Mouse (Mus musculus): Measurements from ENCODE around the gene Sptbn4. TPM values are rescaled to one million over a fixed set of nuclear protein-coding genes. Genes with fewer than 3 reads are reported as not detected.

Gene Sptbn4
- total RNA-seq, 2 experiments from 2014 or later, result 147 TPM

DNA sequence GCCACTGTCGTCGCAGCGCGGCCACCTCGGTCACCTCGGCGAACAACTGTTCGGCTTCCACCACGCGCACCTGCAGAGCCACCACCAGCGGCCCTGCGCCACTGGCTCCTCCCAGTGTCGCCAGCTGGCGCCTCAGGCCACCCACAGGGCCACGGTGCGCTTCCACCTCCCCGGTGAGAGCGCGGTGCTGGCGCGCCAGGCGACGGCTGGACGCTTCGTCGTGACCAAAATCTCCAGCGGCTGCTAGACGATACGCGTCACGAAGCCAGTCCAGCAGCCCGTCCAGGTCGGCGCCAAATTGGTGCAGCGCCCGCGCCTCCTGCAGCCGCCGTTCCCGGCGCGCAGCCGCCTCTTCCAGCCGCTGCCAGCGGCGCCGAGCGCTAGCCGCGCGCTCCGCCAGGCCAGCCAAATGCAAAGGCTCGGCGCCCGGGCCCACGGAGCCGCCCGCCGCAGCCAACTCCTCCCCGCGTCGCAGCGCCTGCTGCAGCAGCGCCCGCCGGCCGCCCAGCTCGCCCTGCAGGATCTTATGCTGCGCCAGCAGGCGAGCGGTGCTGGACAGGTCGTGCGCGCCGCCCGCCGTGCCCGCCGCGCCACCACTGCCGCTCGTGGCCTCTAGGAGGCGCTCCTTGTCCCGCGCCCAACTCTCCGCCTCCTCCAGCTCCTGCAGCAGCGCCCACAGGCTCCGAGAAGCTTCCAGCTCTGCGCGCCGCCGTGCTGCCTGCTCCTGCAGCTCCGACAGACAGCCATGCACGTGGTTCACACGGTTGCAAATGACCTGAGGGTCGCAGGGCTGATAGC, 38.9 kb downstream of the Sptbn4 start:
- peak overlapping the region; percentile 38 for H3K4me3 ChIP-seq
- TF ChIP-seq CTCF (conservative IDR thresholded peaks at IDR 0.05), result peak; percentile 86
- DNase-seq (ENCODE audit: low spot score in 2 of 2), result peak; percentile 56 to 82
- H3K27ac ChIP-seq, result peak overlapping the region; percentile 46; the same call in 1 of the 2 replicates

DNA sequence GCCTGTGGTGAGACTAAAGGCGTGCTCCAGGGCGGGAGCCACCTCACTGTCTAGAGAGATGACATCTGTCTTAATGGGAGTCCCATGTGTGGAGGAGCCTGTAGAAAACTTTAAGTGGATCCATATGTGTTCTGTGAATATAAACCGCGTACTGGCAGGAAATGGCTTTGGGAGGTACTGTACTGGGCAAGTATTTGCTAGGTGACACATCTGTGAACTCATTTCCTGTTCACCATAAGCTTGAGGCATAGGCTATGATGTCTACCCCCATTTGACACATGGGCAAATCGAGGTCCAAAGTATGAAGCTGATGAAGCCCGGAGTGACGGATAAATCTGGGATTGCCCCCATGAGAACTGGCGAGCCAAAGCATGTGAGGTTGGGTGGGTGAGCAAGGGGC, 39.7 kb downstream of the Sptbn4 start:
- Histone ChIP-seq H3K4me3 (no peak overlapping the region), H3K27ac (no peak overlapping the region)
- TF ChIP-seq CTCF (conservative IDR thresholded peaks at IDR 0.05), result no peak
- DNase-seq (ENCODE audit: low spot score in 2 of 2), result no peak

DNA sequence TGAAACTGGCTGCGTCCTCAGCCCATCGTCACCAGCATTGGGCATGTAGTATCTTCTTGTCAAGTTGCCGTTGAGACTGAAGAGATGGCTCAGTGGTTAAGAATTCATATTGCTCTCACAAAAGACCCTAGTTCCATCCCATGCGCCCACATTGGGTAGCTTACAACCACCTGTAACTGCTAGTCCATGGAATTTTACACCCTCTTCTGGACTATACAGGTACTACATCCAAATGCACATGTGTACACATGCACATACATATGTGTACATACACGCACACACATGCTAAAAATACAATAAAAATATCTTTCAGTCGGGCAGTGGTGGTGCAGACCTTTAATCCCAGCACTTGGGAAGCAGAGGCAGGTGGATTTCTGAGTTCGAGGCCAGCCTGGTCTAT, 41.0 kb downstream of the Sptbn4 start:
- no peak overlapping the region for H3K4me3 ChIP-seq
- H3K27ac ChIP-seq, result no peak overlapping the region
- DNase-seq (ENCODE audit: low spot score in 2 of 2), result no peak
- TF ChIP-seq CTCF (conservative IDR thresholded peaks at IDR 0.05), result peak; percentile 62

DNA sequence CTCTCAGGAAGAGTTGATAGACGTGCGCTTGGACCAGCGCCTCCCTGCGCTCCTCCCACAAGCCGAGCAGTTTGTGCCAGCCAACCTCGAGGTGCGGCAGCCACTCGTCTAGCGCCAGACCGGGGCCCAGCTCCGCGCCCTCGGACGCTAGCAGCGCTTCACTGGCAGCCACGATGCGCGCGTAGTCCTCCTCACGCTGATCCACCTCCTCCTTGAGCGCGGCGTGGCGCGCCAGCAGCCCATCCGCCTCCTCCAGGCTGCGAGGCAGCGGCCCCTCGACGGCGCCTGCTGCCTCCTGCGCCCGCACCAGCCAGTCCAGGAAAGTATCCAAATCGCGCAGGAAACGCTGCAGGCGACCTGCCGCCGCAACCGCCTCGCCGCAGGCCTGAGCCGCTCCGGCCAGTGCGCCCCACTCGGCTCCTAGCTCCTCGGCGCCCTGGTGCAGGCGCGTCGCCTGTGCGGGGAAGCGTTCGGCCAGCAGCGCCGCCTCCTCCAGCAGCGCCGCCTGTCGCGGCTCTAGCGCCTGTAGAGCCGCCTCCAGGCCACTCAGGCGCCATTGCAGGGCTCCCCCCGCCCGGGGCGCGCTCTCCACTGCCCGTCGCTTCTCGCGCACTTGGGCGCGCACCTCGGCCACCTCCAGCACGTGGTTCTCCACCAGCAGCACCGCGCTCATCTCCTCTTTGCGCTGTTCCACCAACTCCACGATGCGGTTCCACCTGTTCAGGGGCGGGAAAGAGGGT, 43.1 kb downstream of the Sptbn4 start:
- TF ChIP-seq CTCF (conservative IDR thresholded peaks at IDR 0.05), result 0 out of 2 replicates have a peak, but pooled peaks have one; percentile 3
- DNase-seq (ENCODE audit: low spot score in 2 of 2), result no peak
- H3K4me3 ChIP-seq, result no peak overlapping the region
- H3K27ac ChIP-seq, result peak overlapping the region; percentile 25; the same call in 1 of the 2 replicates

DNA sequence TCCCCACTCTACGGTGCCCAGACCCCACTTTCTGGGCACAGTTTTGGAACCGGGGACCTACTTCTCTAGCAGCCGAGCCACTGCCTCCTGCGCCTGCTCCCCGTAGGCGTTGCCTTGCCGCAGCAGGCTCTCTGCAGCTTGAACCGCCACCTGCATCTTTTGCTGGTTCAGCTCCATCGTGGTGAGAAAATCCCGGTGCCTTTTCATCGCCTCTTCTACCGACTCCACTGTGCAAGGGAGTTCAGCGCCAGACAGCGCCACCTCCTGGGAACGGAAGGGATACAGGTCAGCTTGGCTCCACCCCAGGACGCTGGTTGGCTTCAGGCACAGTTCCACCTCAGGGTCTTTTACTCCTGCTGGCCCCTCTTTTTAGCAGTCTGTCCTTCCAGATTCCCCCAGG, 44.8 kb downstream of the Sptbn4 start:
- peak; percentile 75 to 77 for DNase-seq (ENCODE audit: low spot score in 2 of 2)
- Histone ChIP-seq H3K27ac (peak overlapping the region; percentile 61), H3K4me3 (no peak overlapping the region)
- TF ChIP-seq CTCF (conservative IDR thresholded peaks at IDR 0.05), result peak; percentile 86

DNA sequence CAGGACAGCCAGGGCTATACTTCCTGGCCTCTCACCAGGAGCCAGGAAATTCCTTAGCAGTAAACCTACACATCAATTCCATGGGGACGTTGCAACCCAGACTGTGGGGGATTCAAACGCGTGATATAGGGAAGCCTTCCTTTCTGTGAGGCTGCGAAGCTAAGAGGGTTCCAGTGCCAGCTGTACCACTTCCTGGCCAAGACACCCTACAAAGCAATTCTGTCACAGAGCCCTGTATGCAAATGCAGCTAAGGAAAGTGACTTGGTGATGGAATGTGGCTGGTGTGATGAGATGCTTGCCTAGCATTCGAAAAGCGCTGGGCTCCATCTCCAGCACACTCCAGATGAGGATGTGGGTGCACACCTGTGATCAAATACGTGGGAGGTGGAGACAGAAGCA, 46.9 kb downstream of the Sptbn4 start:
- H3K4me3 ChIP-seq, result no peak overlapping the region
- H3K27ac ChIP-seq, result no peak overlapping the region
- DNase-seq (ENCODE audit: low spot score in 2 of 2), result no peak
- TF ChIP-seq CTCF (conservative IDR thresholded peaks at IDR 0.05), result no peak

DNA sequence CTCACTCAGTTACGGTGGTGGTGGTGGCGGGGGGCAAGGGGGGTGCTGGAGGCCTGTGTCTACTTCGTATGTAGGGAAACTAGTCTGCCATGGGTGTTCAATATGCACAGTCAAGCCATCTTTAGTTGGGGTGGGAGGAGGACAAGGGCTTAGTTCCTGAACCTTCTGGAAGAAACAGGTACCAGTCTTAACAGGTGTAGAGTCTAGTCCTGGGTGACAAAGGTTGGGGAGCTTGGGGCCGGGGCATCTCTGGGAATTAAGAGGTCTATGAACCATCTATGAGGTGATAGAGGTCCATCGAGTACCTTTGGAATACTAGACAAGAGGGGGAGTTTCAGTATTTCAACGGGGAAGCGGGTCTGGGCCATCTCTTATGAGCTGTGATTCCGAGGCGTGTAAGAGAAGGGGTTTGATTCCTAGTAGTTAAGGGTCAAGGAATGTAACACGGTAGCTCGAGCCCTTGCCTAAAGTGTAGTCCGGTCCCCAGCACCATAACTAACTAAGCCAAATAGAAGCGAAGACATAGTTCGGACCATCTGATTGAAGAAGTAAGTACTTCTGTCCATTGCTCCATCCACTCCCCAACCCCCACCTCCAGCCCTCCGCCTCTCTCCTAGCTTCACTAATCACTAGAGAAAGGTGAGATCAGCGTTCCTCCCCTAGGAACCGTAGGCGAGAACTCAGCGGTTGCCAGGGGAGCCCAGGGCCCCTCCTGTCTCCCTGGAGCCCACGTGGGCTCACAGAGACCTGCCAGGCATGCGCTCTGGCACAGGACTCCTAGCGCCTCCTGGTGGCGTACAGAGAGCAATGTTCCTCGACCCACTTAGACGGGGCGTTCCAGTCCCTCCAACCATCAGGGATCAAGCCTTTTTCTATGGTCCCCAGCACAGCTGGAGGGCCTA, 50.2 kb downstream of the Sptbn4 start:
- DNase-seq (ENCODE audit: low spot score in 2 of 2), result peak; percentile 65 to 77
- peak; percentile 86 for TF ChIP-seq CTCF (conservative IDR thresholded peaks at IDR 0.05)
- Histone ChIP-seq H3K27ac (peak overlapping the region; percentile 94), H3K4me3 (peak overlapping the region; percentile 59)

DNA sequence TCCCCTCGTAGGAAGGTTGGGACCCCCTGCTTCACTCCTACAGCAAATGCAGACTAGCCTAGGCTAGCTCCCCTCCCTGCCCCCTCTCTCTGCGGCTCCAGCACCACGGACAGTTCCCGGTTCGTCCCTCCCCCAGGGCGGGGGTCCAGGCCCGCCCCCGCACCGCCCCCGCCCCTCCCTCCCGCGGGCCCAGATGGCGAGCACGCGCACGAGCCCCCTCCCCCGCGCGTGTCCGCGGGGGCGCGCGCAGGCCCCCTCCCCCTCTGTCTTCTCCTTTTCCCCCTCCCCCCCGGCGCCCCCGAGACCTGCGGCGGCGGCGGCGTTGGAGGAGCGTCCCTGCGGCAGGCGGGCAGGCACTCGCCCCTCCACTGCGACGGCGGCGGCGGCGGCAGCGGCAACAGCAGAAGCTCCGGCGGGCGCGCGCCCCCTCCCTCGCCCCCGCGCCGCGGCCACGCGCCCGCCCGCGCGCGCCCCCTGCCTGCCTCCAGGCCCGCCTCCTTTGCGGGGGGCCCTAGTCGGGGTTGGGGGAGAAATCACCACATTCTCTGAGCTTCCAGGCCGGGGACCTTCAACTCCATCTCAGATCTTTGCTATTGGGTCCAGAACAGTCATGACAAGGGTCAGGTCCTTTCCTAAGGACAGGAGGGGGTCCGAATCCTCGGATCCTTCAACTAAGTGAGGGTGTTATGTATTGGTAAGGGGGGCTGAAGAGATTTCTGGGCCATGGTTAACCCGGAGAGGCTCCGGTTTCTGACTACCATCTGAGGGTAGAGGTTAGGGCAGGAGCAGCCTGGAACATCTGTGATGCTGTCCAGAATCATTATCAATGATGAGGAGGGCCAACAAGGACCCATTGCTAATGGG, 51.1 kb downstream of the Sptbn4 start:
- DNase-seq (ENCODE audit: low spot score in 2 of 2), result peak in 1 of 2 experiments; percentile 50
- Histone ChIP-seq H3K27ac (peak overlapping the region; percentile 94), H3K4me3 (peak overlapping the region; percentile 59)
- 0 out of 2 replicates have a peak, but pooled peaks have one; percentile 18 for TF ChIP-seq CTCF (conservative IDR thresholded peaks at IDR 0.05)

DNA sequence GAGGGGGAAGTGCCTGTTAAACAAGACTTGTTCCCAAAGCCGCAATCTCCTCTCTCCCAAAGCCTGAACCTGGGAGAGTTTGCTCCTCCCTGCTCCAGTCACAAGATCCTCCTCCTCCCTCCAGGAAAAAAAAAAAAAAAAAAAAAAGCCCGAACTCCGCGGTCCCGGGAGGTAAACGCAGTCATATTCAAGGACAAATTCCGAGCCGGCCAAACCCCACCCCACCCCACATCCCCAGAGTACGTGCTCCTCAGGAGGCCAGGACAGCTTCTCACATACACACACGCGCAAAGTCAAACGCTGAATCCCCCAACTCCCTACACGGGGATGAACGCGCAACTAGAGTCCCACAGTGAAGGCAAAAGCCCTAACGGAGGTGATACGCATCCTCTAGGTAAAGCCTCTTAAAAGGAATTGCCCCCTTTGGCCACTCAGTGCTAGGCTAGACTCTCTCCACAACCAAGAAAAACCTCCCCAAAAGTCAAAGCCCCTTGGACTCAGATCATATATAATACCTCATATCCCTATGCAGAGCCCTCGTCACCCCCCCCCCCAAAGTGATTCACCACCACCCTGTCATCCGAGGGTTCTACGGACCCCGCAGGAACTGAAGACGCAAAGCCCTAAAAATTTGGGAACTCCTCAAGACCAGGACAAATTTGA, 51.8 kb downstream of the Sptbn4 start:
- Histone ChIP-seq H3K27ac (peak overlapping the region; percentile 94), H3K4me3 (peak overlapping the region; percentile 59)
- no peak for DNase-seq (ENCODE audit: low spot score in 2 of 2)
- TF ChIP-seq CTCF (conservative IDR thresholded peaks at IDR 0.05), result no peak

DNA sequence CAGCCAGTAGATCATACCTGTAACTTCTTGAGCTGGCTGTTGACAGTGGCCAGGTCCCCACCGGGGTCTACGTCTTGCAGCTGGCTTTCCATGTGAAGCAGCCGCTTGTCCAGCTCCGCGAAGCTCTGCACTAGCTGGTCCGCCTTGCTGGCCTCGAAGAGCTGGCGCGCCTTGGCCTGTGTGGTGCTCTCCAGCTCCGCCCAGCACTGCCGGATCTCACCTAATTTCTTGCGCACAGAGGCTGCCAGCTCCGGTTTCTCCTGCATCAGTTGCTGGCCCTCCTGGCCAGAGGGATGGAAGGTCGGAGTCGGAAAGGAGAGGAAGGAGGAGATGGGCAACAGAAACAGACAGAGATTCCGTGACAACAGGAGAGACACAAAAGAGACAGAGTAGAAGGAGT, 56.1 kb downstream of the Sptbn4 start:
- no peak for TF ChIP-seq CTCF (conservative IDR thresholded peaks at IDR 0.05)
- no peak overlapping the region for H3K27ac ChIP-seq
- H3K4me3 ChIP-seq, result no peak overlapping the region
- no peak for DNase-seq (ENCODE audit: low spot score in 2 of 2)

DNA sequence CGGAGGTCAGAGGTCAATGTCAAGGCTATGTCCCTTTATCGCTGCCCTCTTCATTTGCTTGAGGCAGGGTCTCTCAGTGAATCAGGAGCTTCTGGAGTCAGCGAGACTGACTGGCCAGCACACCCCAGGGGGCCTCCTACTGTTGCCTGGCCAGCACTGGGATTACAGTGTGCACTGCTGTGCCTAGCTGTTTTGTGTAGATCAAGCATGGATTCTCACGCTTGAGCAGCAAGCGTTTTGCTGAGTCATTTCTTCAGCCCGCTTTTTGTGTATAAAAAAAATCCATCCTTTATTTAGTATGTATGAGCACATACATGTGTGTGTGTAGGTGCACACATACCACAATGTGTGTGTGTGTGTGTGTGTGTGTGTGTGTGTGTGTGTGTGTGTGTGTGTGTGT, 58.3 kb downstream of the Sptbn4 start:
- Histone ChIP-seq H3K4me3 (no peak overlapping the region), H3K27ac (no peak overlapping the region)
- TF ChIP-seq CTCF (conservative IDR thresholded peaks at IDR 0.05), result no peak
- no peak for DNase-seq (ENCODE audit: low spot score in 2 of 2)

Measured in layer of hippocampus, adult 2 months (tissue).